Mouse (Mus musculus) kidney, embryonic 14.5 days (tissue): ENCODE measurements around the gene Vrk2. TPM values are rescaled to one million over a fixed set of nuclear protein-coding genes. Genes with fewer than 3 reads are reported as not detected.

Source experiments
- ATAC-seq: fragments of 200-750 bp; cut with Nextera tagmentation; 2 replicates; pipeline ENCODE4 v1.8.0; 2017; ENCODE audit warnings: moderate number of reproducible peaks, mild to moderate bottlenecking, moderate TSS enrichment, moderate library complexity; ENCODE audit not compliant: low FRiP score, low TSS enrichment
- H3K27ac ChIP-seq: fragments of 300-500 bp; sonication (generic); 2 replicates; pipeline ENCODE4 v1.5.1; 2014; ENCODE audit warnings: low read depth, mild to moderate bottlenecking, low read length, moderate library complexity, mixed read lengths
- H3K27me3 ChIP-seq: fragments of 300-500 bp; sonication (generic); 2 replicates; pipeline ENCODE4 v1.6.1; 2014; ENCODE audit warnings: mild to moderate bottlenecking, low read length; ENCODE audit not compliant: control insufficient read depth, insufficient read depth
- H3K36me3 ChIP-seq: fragments of 300-500 bp; sonication (generic); 2 replicates; pipeline ENCODE4 v1.6.1; 2014; ENCODE audit warnings: low read length, mixed read lengths; ENCODE audit not compliant: control insufficient read depth, insufficient read depth
- H3K4me1 ChIP-seq: fragments of 300-500 bp; sonication (generic); 2 replicates; pipeline ENCODE4 v1.6.1; 2014; ENCODE audit warnings: low read length, mixed read lengths; ENCODE audit not compliant: control insufficient read depth, insufficient read depth
- H3K4me2 ChIP-seq: fragments of 300-500 bp; sonication (generic); replicated peaks from 2 replicates; pipeline ENCODE4 v1.6.1; 2014; ENCODE audit warnings: low read depth, mild to moderate bottlenecking, low read length
- H3K4me3 ChIP-seq: fragments of 300-500 bp; sonication (generic); 2 replicates; pipeline ENCODE4 v1.5.1; 2014; ENCODE audit warnings: mild to moderate bottlenecking, low read length
- H3K9ac ChIP-seq: fragments of 300-500 bp; sonication (generic); 2 replicates; pipeline ENCODE4 v1.6.1; 2014; ENCODE audit warnings: low read depth, mild to moderate bottlenecking, low read length, moderate library complexity
- H3K9me3 ChIP-seq: fragments of 300-500 bp; sonication (generic); 2 replicates; pipeline ENCODE4 v1.6.1; 2016; ENCODE audit warnings: low read length; ENCODE audit not compliant: control insufficient read depth
- WGBS: fragments of 180-500 bp; shearing (Covaris S2); extraction: QIAGEN DNeasy Blood & Tissue Kit; methylation state at CpG from one replicate; pipeline ENCODE4 v1.1.7; 2014; 5-methylcytosine and 5-hydroxymethylcytosine counted together
- polyA plus RNA-seq: library from polyadenylated mRNA; unstranded; fragments of >200 nt; fragmentation: Nextera tagmentation; extraction: Ambion mirVana; gene quantifications from 2 replicates; pipeline ENCODE4 v1.2.1, GENCODE M21; 2014

The Vrk2 gene
- polyA plus RNA-seq, 1 experiment from 2014 or later = 19.7 TPM

- WGBS = 66% methylated on average over 6 of the region's 6 CpGs
- H3K27me3 ChIP-seq = no peaks in the 10 kb centered on the region
- H3K9ac ChIP-seq = no peak overlapping the region
- H3K4me1 ChIP-seq = no peaks in the 10 kb centered on the region
- H3K36me3 ChIP-seq = no peaks in the 10 kb centered on the region
- no peak overlapping the region for H3K27ac ChIP-seq
- no peaks in the 10 kb centered on the region for H3K9me3 ChIP-seq
- H3K4me3 ChIP-seq = no peak overlapping the region
- no peak for ATAC-seq
- H3K4me2 ChIP-seq = no peak overlapping the region
Observed at GRCm38 (mm10) chr11:26586367-26587183, 7.2 kb downstream of the Vrk2 start.

GRCm38 (mm10) chr11:26585409-26586366 is 8.1 kb downstream of the Vrk2 start:
- no peak for ATAC-seq
- WGBS = 62% methylated on average over 17 of the region's 17 CpGs
- H3K4me2 ChIP-seq = no peak overlapping the region

GRCm38 (mm10) chr11:26551551-26551950 is 42.2 kb downstream of the Vrk2 start:
- no peaks in the 10 kb centered on the region for H3K27me3 ChIP-seq
- no peaks in the 10 kb centered on the region for H3K4me1 ChIP-seq
- 87% methylated on average over 3 of the region's 3 CpGs for WGBS
- no peak for ATAC-seq
- H3K36me3 ChIP-seq = no peaks in the 10 kb centered on the region
- H3K4me3 ChIP-seq = no peak overlapping the region
- no peak overlapping the region for H3K4me2 ChIP-seq
- no peak overlapping the region for H3K9ac ChIP-seq
- no peaks in the 10 kb centered on the region for H3K9me3 ChIP-seq
- no peak overlapping the region for H3K27ac ChIP-seq

More at GRCm38 (mm10) chr11:26585409-26586366, 8.1 kb downstream of the Vrk2 start:
- no peak overlapping the region for H3K9ac ChIP-seq
- no peaks in the 10 kb centered on the region for H3K4me1 ChIP-seq
- H3K27ac ChIP-seq = no peak overlapping the region
- no peak overlapping the region for H3K4me3 ChIP-seq
- no peaks in the 10 kb centered on the region for H3K27me3 ChIP-seq
- no peaks in the 10 kb centered on the region for H3K36me3 ChIP-seq
- H3K9me3 ChIP-seq = no peaks in the 10 kb centered on the region

GRCm38 (mm10) chr11:26537816-26538215 is 56.0 kb downstream of the Vrk2 start:
- H3K36me3 ChIP-seq = no peaks in the 10 kb centered on the region
- no peaks in the 10 kb centered on the region for H3K27me3 ChIP-seq
- no peak for ATAC-seq
- H3K4me3 ChIP-seq = no peak overlapping the region
- no peak overlapping the region for H3K4me2 ChIP-seq
- no peak overlapping the region for H3K27ac ChIP-seq
- WGBS = 86% methylated on average over 5 of the region's 5 CpGs
- no peak overlapping the region for H3K9ac ChIP-seq
- no peaks in the 10 kb centered on the region for H3K9me3 ChIP-seq
- no peaks in the 10 kb centered on the region for H3K4me1 ChIP-seq

- ATAC-seq = no peak
- Histone ChIP-seq H3K27ac (no peak overlapping the region), H3K4me3 (no peak overlapping the region), H3K27me3 (no peaks in the 10 kb centered on the region), H3K4me2 (no peak overlapping the region), H3K9me3 (no peaks in the 10 kb centered on the region), H3K9ac (no peak overlapping the region), H3K36me3 (no peaks in the 10 kb centered on the region), H3K4me1 (no peaks in the 10 kb centered on the region)
Observed at GRCm38 (mm10) chr11:26533828-26534119, 60.0 kb downstream of the Vrk2 start.

- Histone ChIP-seq H3K27ac (no peak overlapping the region), H3K4me2 (no peak overlapping the region), H3K27me3 (no peaks in the 10 kb centered on the region), H3K4me3 (no peak overlapping the region), H3K9ac (no peak overlapping the region), H3K9me3 (no peaks in the 10 kb centered on the region), H3K36me3 (no peaks in the 10 kb centered on the region), H3K4me1 (no peaks in the 10 kb centered on the region)
- no peak for ATAC-seq
- WGBS = 91% methylated on average over 5 of the region's 5 CpGs
Observed at GRCm38 (mm10) chr11:26532994-26533827, 60.6 kb downstream of the Vrk2 start.

GRCm38 (mm10) chr11:26526861-26527260 is 66.9 kb downstream of the Vrk2 start:
- no peak for ATAC-seq
- 96% methylated on average over 2 of the region's 2 CpGs for WGBS
- Histone ChIP-seq H3K4me1 (no peaks in the 10 kb centered on the region), H3K9ac (no peak overlapping the region), H3K27me3 (no peaks in the 10 kb centered on the region), H3K9me3 (no peaks in the 10 kb centered on the region), H3K27ac (no peak overlapping the region), H3K4me3 (no peak overlapping the region), H3K4me2 (no peak overlapping the region), H3K36me3 (no peaks in the 10 kb centered on the region)

GRCm38 (mm10) chr11:26518991-26519390 is 74.8 kb downstream of the Vrk2 start:
- no peaks in the 10 kb centered on the region for H3K4me1 ChIP-seq
- ATAC-seq = no peak

More at GRCm38 (mm10) chr11:26518991-26519390, 74.8 kb downstream of the Vrk2 start:
- no peak overlapping the region for H3K4me3 ChIP-seq
- H3K9me3 ChIP-seq = no peaks in the 10 kb centered on the region
- no peak overlapping the region for H3K27ac ChIP-seq
- H3K9ac ChIP-seq = no peak overlapping the region
- no peaks in the 10 kb centered on the region for H3K36me3 ChIP-seq
- WGBS = 83% methylated on average over 3 of the region's 3 CpGs
- H3K27me3 ChIP-seq = no peaks in the 10 kb centered on the region
- H3K4me2 ChIP-seq = no peak overlapping the region
